Mouse (Mus musculus) layer of hippocampus, adult 18-20 months (tissue): ENCODE results near the gene Adat2. TPM values are rescaled to one million over a fixed set of nuclear protein-coding genes. Genes with fewer than 3 reads are reported as not detected.

ENCODE experiments used
- DNase-seq, 2 experiments: peaks; one replicate each; pipeline ENCODE4 v3.0.0; 2022; ENCODE audit warnings: low spot score in 2 of 2
- total RNA-seq, 2 experiments: library from RNA; stranded (reverse); gene quantifications; 2 replicates each; pipeline ENCODE4 v1.2.3; 2021

Gene Adat2
- total RNA-seq, 2 experiments from 2014 or later, result 9.8 to 11.2 TPM

DNA sequence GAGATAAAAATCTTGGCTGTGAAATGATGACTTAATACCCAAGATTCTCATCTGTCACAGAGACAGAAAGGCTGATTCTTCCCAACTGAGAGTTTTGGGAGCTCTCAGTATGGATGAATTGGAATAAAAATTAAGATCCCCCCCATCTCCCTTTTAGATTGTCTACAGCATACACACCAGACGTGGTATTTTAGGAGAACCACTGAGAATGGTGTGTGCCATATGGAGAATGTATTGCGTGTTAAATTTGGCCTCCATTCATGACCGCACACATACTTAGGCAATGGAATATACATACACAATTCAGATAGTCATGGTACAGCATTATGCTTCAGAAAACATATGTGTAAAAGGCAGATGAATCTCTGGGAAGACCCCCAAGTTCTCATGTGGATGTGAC, 40.8 kb downstream of the Adat2 start:
- DNase-seq, result no peak

DNA sequence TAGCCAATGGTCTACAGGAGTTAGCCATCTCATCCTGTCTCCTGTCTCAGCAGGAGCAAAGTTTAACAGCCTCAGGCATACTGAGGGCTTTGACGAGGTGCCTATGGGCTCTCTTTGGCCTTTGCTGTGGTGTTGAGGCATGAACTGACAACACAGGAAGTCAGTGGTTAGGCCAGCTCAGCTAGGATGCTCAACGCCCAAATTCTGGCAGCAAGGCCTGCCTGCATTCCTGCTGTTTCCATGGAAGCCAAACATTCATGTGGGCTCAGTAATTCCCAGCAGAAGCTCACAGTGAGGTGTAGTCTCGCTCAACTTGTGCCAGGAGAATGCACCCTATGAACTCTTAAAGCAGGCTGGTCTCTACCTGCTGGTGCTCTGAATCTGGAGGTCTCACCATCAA, 43.4 kb downstream of the Adat2 start:
- DNase-seq, result peak; percentile 33 to 57

DNA sequence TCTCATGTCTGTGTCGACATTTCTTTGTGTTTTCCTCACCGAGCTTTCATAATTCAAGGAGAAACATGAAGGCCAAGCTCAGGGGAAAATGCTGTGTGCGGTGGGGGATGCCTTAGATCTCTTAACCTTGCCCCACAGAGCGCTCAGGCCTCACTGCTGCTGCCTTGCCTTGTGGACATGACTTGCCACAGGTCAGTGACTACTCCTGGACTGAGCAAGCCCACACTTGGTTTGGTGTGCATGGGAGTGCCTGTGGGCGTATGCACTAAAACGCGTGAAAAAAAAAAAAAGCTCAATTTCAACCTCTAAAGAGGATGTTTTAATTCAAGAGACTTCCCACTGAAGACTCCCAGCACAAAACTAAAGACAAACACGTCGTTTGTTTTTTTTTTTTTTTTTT, 44.2 kb downstream of the Adat2 start:
- DNase-seq, result no peak

DNA sequence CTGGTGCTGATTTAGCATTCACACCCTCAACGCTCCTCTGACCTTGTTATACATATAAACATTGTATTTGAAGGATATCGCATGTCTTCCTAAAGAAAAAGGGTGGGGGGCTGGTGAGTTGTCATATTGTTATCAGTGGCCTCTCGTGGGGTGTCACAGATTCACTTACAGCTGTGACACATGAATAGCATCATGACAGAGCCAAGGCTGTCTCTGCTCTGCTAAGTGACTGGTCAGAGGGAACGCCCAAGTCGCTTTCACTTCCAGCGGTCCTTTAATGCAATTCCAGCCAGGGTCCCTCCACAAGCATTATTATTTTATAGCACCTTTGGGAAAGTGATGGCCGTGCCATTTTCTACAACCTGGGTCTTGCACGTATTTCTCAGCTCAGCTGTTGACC, 44.8 kb downstream of the Adat2 start:
- DNase-seq, result no peak

DNA sequence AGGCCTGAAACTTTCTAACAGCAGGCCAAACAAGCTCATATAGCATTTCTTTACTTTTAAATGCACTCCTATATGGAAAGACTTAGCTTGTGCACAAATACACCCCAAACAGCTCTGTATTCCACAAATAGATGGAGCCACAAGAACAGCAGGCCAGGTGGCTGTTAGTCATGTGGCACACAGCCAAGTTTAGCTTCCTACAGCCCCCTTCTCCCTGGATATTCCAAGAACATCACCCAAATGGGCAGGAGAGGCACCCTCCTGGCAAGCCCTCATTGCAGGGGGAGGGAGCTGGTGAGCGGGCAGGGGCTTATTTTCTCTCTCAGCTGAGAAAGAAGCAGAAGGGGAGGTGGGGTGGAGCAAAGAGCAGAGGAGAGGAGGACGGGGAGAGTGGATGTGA, 48.2 kb downstream of the Adat2 start:
- peak in 1 of 2 experiments; percentile 14 for DNase-seq

Other genes with a start within 250 kb of the Adat2 start
- gene Phactr2, start 78.5 kb upstream of the Adat2 start, total RNA-seq, result 10 to 100 TPM; 24.6 to 27.1 TPM
- gene Fuca2, start 53.4 kb upstream of the Adat2 start, total RNA-seq, result 10 to 100 TPM; 41.1 to 41.9 TPM
- gene Pex3, start 248 bp downstream of the Adat2 start, total RNA-seq, result 10 to 100 TPM; 26.7 to 31.2 TPM